8 mouse cellular contexts compared by ENCODE assay signal in the genomic region with DNA sequence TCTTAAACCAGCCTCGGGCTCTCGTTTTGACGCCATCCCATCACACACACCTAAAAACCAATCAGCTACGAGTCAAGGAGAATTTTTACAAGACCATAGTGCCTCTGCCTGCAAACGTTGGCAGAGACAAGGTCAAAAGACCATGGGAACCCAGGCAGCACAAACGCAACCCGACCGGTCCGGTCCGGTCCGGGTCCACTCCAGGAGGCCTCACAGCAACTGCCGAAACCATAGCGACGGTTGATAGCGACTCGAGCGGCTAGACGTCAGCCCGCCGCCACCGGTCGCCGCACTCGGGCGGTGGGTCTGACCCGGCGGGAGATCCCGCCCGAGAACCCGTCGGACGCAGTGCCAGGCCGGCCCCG. TPM values are rescaled to one million over a fixed set of nuclear protein-coding genes. Genes with fewer than 3 reads are reported as not detected.
A peak's percentile ranks its signal among the peaks of the same experiment; 100 is the strongest.
DNase-seq lines count a peak whose midpoint lies in the region; ATAC-seq lines count a peak whose summit lies in the region.

A gene (plus strand): TSS at position 111 of the 365 bp plus-strand sequence.

- no peak for ATAC-seq in heart, embryonic 15.5 days (replicated peaks; ENCODE audit: insufficient number of reproducible peaks, insufficient read depth, low FRiP score, low read depth)
- no peak for ATAC-seq in intestine, embryonic 14.5 days (replicated peaks; ENCODE audit: low FRiP score, low TSS enrichment, low read depth)
- no peak for ATAC-seq in midbrain, embryonic 11.5 days (ENCODE audit: low FRiP score)

- peak within 1 kb of the TSS; percentile 84 for H3K27ac ChIP-seq in heart, embryonic 15.5 days
- H3K27ac ChIP-seq in intestine, embryonic 14.5 days (ENCODE audit: low read depth) = peak within 1 kb of the TSS; percentile 81
- H3K27ac ChIP-seq in midbrain, embryonic 11.5 days (ENCODE audit: low read depth, low read length) = peak within 1 kb of the TSS; percentile 48

- H3K4me2 ChIP-seq in heart, embryonic 15.5 days = peak within 1 kb of the TSS; percentile 72
- peak within 1 kb of the TSS; percentile 82 for H3K4me2 ChIP-seq in intestine, embryonic 14.5 days (ENCODE audit: low read length)
- H3K4me2 ChIP-seq in midbrain, embryonic 11.5 days = peak within 1 kb of the TSS; percentile 72

- intact Hi-C loops in heart, postnatal 36 days (cut with DNase I) = loop anchor here (1.0 to 10.0 kb wide), 2 partner anchors 23 to 1903 kb away; a partner anchor contains a TSS

- WGBS in heart, embryonic 15.5 days = under 1% methylated on average over 34 of the region's 34 CpGs
- WGBS in intestine, embryonic 14.5 days = under 1% methylated on average over 34 of the region's 34 CpGs
- WGBS in midbrain, embryonic 11.5 days = under 1% methylated on average over 26 of the region's 34 CpGs

- H3K9ac ChIP-seq in heart, embryonic 15.5 days = peak within 1 kb of the TSS; percentile 97
- peak within 1 kb of the TSS; percentile 98 for H3K9ac ChIP-seq in intestine, embryonic 14.5 days (ENCODE audit: low read length)
- H3K9ac ChIP-seq in midbrain, embryonic 11.5 days (ENCODE audit: low read length) = peak within 1 kb of the TSS; percentile 99

- H3K4me1 ChIP-seq in heart, embryonic 15.5 days (replicated peaks) = peaks cover 6% of the 10 kb centered on the region
- peaks cover 7% of the 10 kb centered on the region; the same call in 1 of the 2 replicates for H3K4me1 ChIP-seq in intestine, embryonic 14.5 days (replicated peaks; ENCODE audit: control insufficient read depth, insufficient read depth, low read length)
- peaks cover 4% of the 10 kb centered on the region for H3K4me1 ChIP-seq in midbrain, embryonic 11.5 days (ENCODE audit: control insufficient read depth, insufficient read depth, low read length)

- peak within 1 kb of the TSS; percentile 73 for H3K4me3 ChIP-seq in heart, embryonic 15.5 days
- peak within 1 kb of the TSS; percentile 96 for H3K4me3 ChIP-seq in intestine, embryonic 14.5 days (ENCODE audit: low read depth, low read length)
- peak within 1 kb of the TSS; percentile 100 for H3K4me3 ChIP-seq in midbrain, embryonic 11.5 days (ENCODE audit: low read depth, low read length)

- peaks cover 27% of the 10 kb centered on the region for H3K36me3 ChIP-seq in heart, embryonic 15.5 days
- peaks cover 30% of the 10 kb centered on the region for H3K36me3 ChIP-seq in intestine, embryonic 14.5 days (ENCODE audit: control insufficient read depth, insufficient read depth, low read length)
- H3K36me3 ChIP-seq in midbrain, embryonic 11.5 days (ENCODE audit: control insufficient read depth, insufficient read depth, low read length) = peaks cover 14% of the 10 kb centered on the region

- H3K9me3 ChIP-seq in heart, embryonic 15.5 days (replicated peaks) = no peaks in the 10 kb centered on the region
- H3K9me3 ChIP-seq in intestine, embryonic 14.5 days (ENCODE audit: control insufficient read depth, low read length) = no peaks in the 10 kb centered on the region
- no peaks in the 10 kb centered on the region for H3K9me3 ChIP-seq in midbrain, embryonic 11.5 days (ENCODE audit: control insufficient read depth, low read length)

- DNase-seq in heart, postnatal 36 days = no peak
- DNase-seq in brain, adult 2 months (ENCODE audit: low read depth, low spot score) = peak; percentile 12
- DNase-seq in intestine, embryonic 14.5 days (ENCODE audit: low spot score) = no peak
- DNase-seq in midbrain, embryonic 11.5 days (ENCODE audit: low spot score, missing footprints) = peak; percentile 88
- DNase-seq in layer of hippocampus, postnatal 14 days (ENCODE audit: low spot score in 2 of 2) = no peak
- no peak for DNase-seq in T-cell, adult 2 months (ENCODE audit: low spot score)
- no peak for DNase-seq in right cerebral cortex, adult 18-20 months

- no peaks in the 10 kb centered on the region for H3K27me3 ChIP-seq in heart, embryonic 15.5 days
- H3K27me3 ChIP-seq in intestine, embryonic 14.5 days (replicated peaks; ENCODE audit: control insufficient read depth, insufficient read depth, low read length) = no peaks in the 10 kb centered on the region
- no peaks in the 10 kb centered on the region for H3K27me3 ChIP-seq in midbrain, embryonic 11.5 days (ENCODE audit: control insufficient read depth, insufficient read depth, low read length)

RNA-seq across cellular contexts. Expression of the gene that starts here (rescaled TPM):
- polyA plus RNA-seq in heart, embryonic 15.5 days (2015; fragmentation: Nextera tagmentation; extraction: Ambion mirVana) = 1.3 and 1.9 TPM in 2 replicates
- total RNA-seq in heart, postnatal 36 days (2021) = under 1 TPM; 0.27 to 0.36 TPM
- polyA plus RNA-seq in intestine, embryonic 14.5 days (2014; fragmentation: Nextera tagmentation; extraction: Ambion mirVana) = 1.1 and 1.7 TPM in 2 replicates
- 1.1 and 1.2 TPM in 2 replicates for polyA plus RNA-seq in midbrain, embryonic 11.5 days (2014; fragmentation: Nextera tagmentation; extraction: Ambion mirVana)
- 1 to 10 TPM; 2.2 to 4.6 TPM for total RNA-seq in layer of hippocampus, postnatal 14 days (2021)

Comparison
In these comparisons a context has a peak if more than half of its experiments do, and no peak if none do; other contexts are left out.
1. DNase-seq: peak in brain, adult 2 months (single experiment) and midbrain, embryonic 11.5 days (single experiment); none in heart, postnatal 36 days (0 of 2), intestine, embryonic 14.5 days (single experiment), layer of hippocampus, postnatal 14 days (0 of 2), T-cell, adult 2 months (single experiment) and right cerebral cortex, adult 18-20 months (single experiment).
2. Peak in every context shown above with its lines, with median percentiles within 50 percentile points of each other: H3K27ac ChIP-seq, H3K4me2 ChIP-seq, H3K4me3 ChIP-seq and H3K9ac ChIP-seq.